Mouse (Mus musculus) CH12.LX (cell line): ENCODE measurements at regions not wholly inside any gene's neighbourhood (a gene's known extent, or its start where the extent isn't known, plus 50 kb on each side); places are given as distances from the start of the nearest gene placed in this dataset.

Experiments
- DNase-seq: peaks from one replicate; pipeline ENCODE4 v3.0.0-alpha.2; 2013; ENCODE audit errors: extremely low read depth
- H3K27ac ChIP-seq: 2 replicates; pipeline ENCODE4 v1.5.1; 2012; ENCODE audit warnings: low read depth, mild to moderate bottlenecking, control low read depth, moderate library complexity; ENCODE audit not compliant: insufficient read depth
- H3K27me3 ChIP-seq: replicated peaks from 2 replicates; pipeline ENCODE3; 2012; ENCODE audit warnings: inconsistent platforms
- H3K36me3 ChIP-seq, 2 experiments: replicated peaks in 1 of 2; 2 replicates each; pipeline versions ENCODE3 to v1.6.1; 2012; ENCODE audit warnings: inconsistent platforms in 1 of 2, low read length in 1 of 2, mild to moderate bottlenecking in 1 of 2, mixed read lengths in 1 of 2, moderate library complexity in 1 of 2; ENCODE audit not compliant: control insufficient read depth in 1 of 2, insufficient read depth in 1 of 2
- H3K4me1 ChIP-seq, 2 experiments: 2 replicates each; pipeline ENCODE4 v1.6.1; 2012; ENCODE audit warnings: inconsistent platforms in 1 of 2, moderate library complexity in 1 of 2; ENCODE audit not compliant: insufficient read depth in 2 of 2, control insufficient read depth in 1 of 2
- H3K4me2 ChIP-seq: 2 replicates; pipeline ENCODE4 v1.6.1; 2012; ENCODE audit warnings: low read depth, mild to moderate bottlenecking, control low read depth; ENCODE audit not compliant: poor library complexity, insufficient read depth, severe bottlenecking
- H3K4me3 ChIP-seq, 3 experiments: fragments of 150-350 bp in 1 of 3; sonication (generic) in 1 of 3; replicated peaks in 1 of 3; 2 replicates each; pipeline versions ENCODE3 to v1.5.1; 2011 to 2012; ENCODE audit warnings: low read depth in 2 of 3, low read length in 2 of 3, mild to moderate bottlenecking in 2 of 3, moderate library complexity in 2 of 3, control low read depth in 1 of 3, improper control_type of control experiment in 1 of 3, inconsistent platforms in 1 of 3, mixed read lengths in 1 of 3; ENCODE audit not compliant: poor library complexity in 1 of 3
- H3K79me2 ChIP-seq: replicated peaks from 2 replicates; pipeline ENCODE4 v1.6.1; 2012; ENCODE audit warnings: mild to moderate bottlenecking, moderate library complexity; ENCODE audit not compliant: control insufficient read depth, poor library complexity, insufficient read depth, severe bottlenecking; ENCODE audit errors: extremely low read depth
- H3K9ac ChIP-seq: 2 replicates; pipeline ENCODE4 v1.6.1; 2012; ENCODE audit warnings: low read depth, mild to moderate bottlenecking, control low read depth, moderate library complexity; ENCODE audit not compliant: insufficient read depth
- H3K9me3 ChIP-seq: replicated peaks from 2 replicates; pipeline ENCODE3; 2012; ENCODE audit warnings: low read length, inconsistent platforms, mixed read lengths
- CHD1 ChIP-seq: IDR thresholded peaks from 2 replicates; pipeline ENCODE4 v1.6.1; 2012; ENCODE audit warnings: low read depth, low read length, improper control_type of control experiment, inconsistent platforms
- CTCF ChIP-seq, 2 experiments: IDR thresholded peaks in 1 of 2; conservative IDR thresholded peaks in 1 of 2; 2 replicates each; pipeline ENCODE4 v1.5.1; 2011 to 2012; ENCODE audit warnings: low read depth in 2 of 2, low read length in 2 of 2, improper control_type of control experiment in 1 of 2, inconsistent platforms in 1 of 2, mild to moderate bottlenecking in 1 of 2, moderate library complexity in 1 of 2
- ELF1 ChIP-seq: IDR thresholded peaks from 2 replicates; pipeline ENCODE4 v1.6.1; 2014; ENCODE audit warnings: low read depth, mild to moderate bottlenecking, inconsistent platforms, low read length, improper control_type of control experiment
- ETS1 ChIP-seq: conservative IDR thresholded peaks from 2 replicates; pipeline ENCODE4 v1.6.1; 2012; ENCODE audit warnings: low read depth, mild to moderate bottlenecking, inconsistent platforms, low read length, improper control_type of control experiment, moderate library complexity
- HCFC1 ChIP-seq: IDR thresholded peaks from 2 replicates; pipeline ENCODE4 v1.6.1; 2012; ENCODE audit warnings: low read depth, mild to moderate bottlenecking, inconsistent platforms, low read length, improper control_type of control experiment
- IRF4 ChIP-seq: IDR thresholded peaks from 2 replicates; pipeline ENCODE4 v1.6.1; 2014; ENCODE audit warnings: low read depth, mild to moderate bottlenecking, inconsistent platforms, low read length, improper control_type of control experiment
- KAT2A ChIP-seq: IDR thresholded peaks from 2 replicates; pipeline ENCODE4 v1.6.1; 2012; ENCODE audit warnings: low read length, improper control_type of control experiment, inconsistent platforms; ENCODE audit not compliant: insufficient replicate concordance
- MAX ChIP-seq: IDR thresholded peaks from 2 replicates; pipeline ENCODE4 v1.6.1; 2011; ENCODE audit warnings: low read length, improper control_type of control experiment
- MXI1 ChIP-seq: IDR thresholded peaks from 2 replicates; pipeline ENCODE4 v1.6.1; 2011; ENCODE audit warnings: mild to moderate bottlenecking, low read depth, low read length, improper control_type of control experiment
- NELFE ChIP-seq: IDR thresholded peaks from 2 replicates; pipeline ENCODE4 v1.6.1; 2011; ENCODE audit warnings: low read depth, low read length, improper control_type of control experiment
- NRF1 ChIP-seq: IDR thresholded peaks from 2 replicates; pipeline ENCODE4 v1.6.1; 2014; ENCODE audit warnings: low read depth, mild to moderate bottlenecking, inconsistent platforms, low read length, improper control_type of control experiment, moderate library complexity
- POLR2AphosphoS2 ChIP-seq: IDR thresholded peaks from 2 replicates; pipeline ENCODE4 v1.6.1; 2011; ENCODE audit warnings: low read depth, low read length, improper control_type of control experiment
- RAD21 ChIP-seq: IDR thresholded peaks from 2 replicates; pipeline ENCODE4 v1.6.1; 2011; ENCODE audit warnings: low read depth, mild to moderate bottlenecking, low read length, improper control_type of control experiment, moderate library complexity
- SIN3A ChIP-seq: IDR thresholded peaks from 2 replicates; pipeline ENCODE4 v1.6.1; 2012; ENCODE audit warnings: low read length, improper control_type of control experiment, inconsistent platforms
- SMC3 ChIP-seq: IDR thresholded peaks from 2 replicates; pipeline ENCODE4 v1.6.1; 2011; ENCODE audit warnings: low read depth, low read length, improper control_type of control experiment
- TBP ChIP-seq: conservative IDR thresholded peaks from 2 replicates; pipeline ENCODE4 v1.6.1; 2011; ENCODE audit warnings: low read depth, low read length, improper control_type of control experiment
- TCF12 ChIP-seq: IDR thresholded peaks from 2 replicates; pipeline ENCODE4 v1.6.1; 2014; ENCODE audit warnings: low read depth, mild to moderate bottlenecking, inconsistent platforms, low read length, improper control_type of control experiment
- UBTF ChIP-seq: IDR thresholded peaks from 2 replicates; pipeline ENCODE4 v1.6.1; 2012; ENCODE audit warnings: low read depth, mild to moderate bottlenecking, inconsistent platforms, low read length, improper control_type of control experiment, moderate library complexity
- USF1 ChIP-seq: IDR thresholded peaks from 2 replicates; pipeline ENCODE4 v1.6.1; 2014; ENCODE audit warnings: low read depth, mild to moderate bottlenecking, inconsistent platforms, low read length, improper control_type of control experiment
- USF2 ChIP-seq: conservative IDR thresholded peaks from 2 replicates; pipeline ENCODE4 v1.6.1; 2011; ENCODE audit warnings: low read depth, low read length, improper control_type of control experiment
- ZMIZ1 ChIP-seq: IDR thresholded peaks from 2 replicates; pipeline ENCODE4 v1.6.1; 2012; ENCODE audit warnings: low read depth, mild to moderate bottlenecking, inconsistent platforms, low read length, improper control_type of control experiment
- dilution Hi-C: fragments of 300-500 bp; cut with MboI; formaldehyde crosslinking; loops from 2 replicates; pipeline ENCODE4 v1.14.3; 2020; ENCODE audit warnings: low sequenced_read_pairs; ENCODE audit not compliant: extremely low pct_unique_long_range_greater_than_20kb, extremely low pct_ligation_motif_present
- in situ Hi-C: fragments of 300-500 bp; cut with MboI; formaldehyde crosslinking; loops from 3 replicates; pipeline ENCODE4 v1.14.3; 2019; ENCODE audit warnings: low sequenced_read_pairs, low pct_ligation_motif_present, low pct_unique_long_range_greater_than_20kb, mixed read lengths

GRCm38 (mm10) chr1:193450201-193450600 lies 80.1 kb upstream of the Camk1g start:
- no peak overlapping the region for H3K4me3 ChIP-seq
- H3K27me3 ChIP-seq: peaks cover 15% of the 10 kb centered on the region
- H3K4me1 ChIP-seq: no peaks in the 10 kb centered on the region; a peak in 1 of 4 replicates
- no peaks in the 10 kb centered on the region for H3K79me2 ChIP-seq
- dilution Hi-C loops: no loop called here
- no peak for DNase-seq
- no peak overlapping the region for H3K27ac ChIP-seq
- H3K36me3 ChIP-seq: no peaks in the 10 kb centered on the region
- H3K9ac ChIP-seq: no peak overlapping the region
- H3K4me2 ChIP-seq: no peak overlapping the region
- no peaks in the 10 kb centered on the region for H3K9me3 ChIP-seq
- TF ChIP-seq ETS1: no peak
- no peak for TF ChIP-seq POLR2AphosphoS2
- no peak for TF ChIP-seq SMC3
- TF ChIP-seq ELF1: no peak
- no peak for TF ChIP-seq KAT2A
- TF ChIP-seq NRF1: no peak
- TF ChIP-seq CHD1: no peak
- TF ChIP-seq, all 38 proteins: peak for 0
- in situ Hi-C loops: no loop called here

GRCm38 (mm10) chr1:193449394-193450103 lies 79.5 kb upstream of the Camk1g start:
- Histone ChIP-seq H3K27me3 (peaks cover 14% of the 10 kb centered on the region), H3K79me2 (no peaks in the 10 kb centered on the region), H3K9ac (no peak overlapping the region), H3K4me2 (no peak overlapping the region), H3K36me3 (no peaks in the 10 kb centered on the region), H3K4me1 (no peaks in the 10 kb centered on the region; a peak in 1 of 4 replicates), H3K27ac (no peak overlapping the region), H3K4me3 (no peak overlapping the region), H3K9me3 (no peaks in the 10 kb centered on the region)
- DNase-seq: peak; percentile 23
- dilution Hi-C loops (no loop called here), in situ Hi-C loops (no loop called here)
- TF ChIP-seq ZMIZ1 (no peak), TBP (no peak), MXI1 (no peak), HCFC1 (no peak), ETS1 (no peak), RAD21 (peak; percentile 74), NELFE (no peak), CTCF (conservative IDR thresholded peaks at IDR 0.05 in 1 of 2, IDR thresholded peaks at IDR 0.05 in 1 of 2; ENCODE audit: low read depth in 2 of 2, low read length in 2 of 2) (peak; percentile 72 to 78), TCF12 (no peak), SIN3A (no peak), POLR2AphosphoS2 (no peak), MAX (no peak), SMC3 (peak; percentile 52), USF2 (no peak), USF1 (no peak), UBTF (no peak), IRF4 (no peak)
